Mouse (Mus musculus) embryonic fibroblast, embryonic 13.5 days (primary cell): ENCODE results near the gene Gm49333. TPM values are rescaled to one million over a fixed set of nuclear protein-coding genes. Genes with fewer than 3 reads are reported as not detected.

Experiments
- H3K27ac ChIP-seq: 2 replicates; pipeline ENCODE4 v1.5.1; 2012; ENCODE audit warnings: low read length, control low read depth, inconsistent platforms; ENCODE audit not compliant: insufficient read depth
- H3K4me1 ChIP-seq: 2 replicates; pipeline ENCODE4 v1.6.1; 2011; ENCODE audit warnings: low read length; ENCODE audit not compliant: control insufficient read depth, insufficient read depth
- H3K4me3 ChIP-seq: 2 replicates; pipeline ENCODE4 v1.5.1; 2011; ENCODE audit warnings: mild to moderate bottlenecking, control low read depth, low read length; ENCODE audit not compliant: insufficient read depth
- CTCF ChIP-seq: IDR thresholded peaks from 2 replicates; pipeline ENCODE4 v1.5.1; 2011; ENCODE audit warnings: mild to moderate bottlenecking, control low read depth, low read length, moderate library complexity, borderline replicate concordance; ENCODE audit not compliant: insufficient read depth
- POLR2A ChIP-seq: IDR thresholded peaks from 2 replicates; pipeline ENCODE4 v1.6.1; 2011; ENCODE audit warnings: low read depth, mild to moderate bottlenecking, control low read depth, low read length, moderate library complexity
- polyA plus RNA-seq: library from polyadenylated mRNA; stranded (reverse); fragments of >200 nt; gene quantifications from 2 replicates; pipeline ENCODE4 v1.2.4, GENCODE M21; 2011; ENCODE audit warnings: low read depth; ENCODE audit not compliant: missing spikeins, insufficient read length

Gm49333 gene
- polyA plus RNA-seq, 1 experiment = not detected

GRCm38 (mm10) chr16:20676702-20677101 is 65.3 kb downstream of the Gm49333 start:
- Histone ChIP-seq H3K4me1 (peaks cover 14% of the 10 kb centered on the region), H3K4me3 (no peak overlapping the region), H3K27ac (no peak overlapping the region)
- TF ChIP-seq POLR2A = no peak

DNA sequence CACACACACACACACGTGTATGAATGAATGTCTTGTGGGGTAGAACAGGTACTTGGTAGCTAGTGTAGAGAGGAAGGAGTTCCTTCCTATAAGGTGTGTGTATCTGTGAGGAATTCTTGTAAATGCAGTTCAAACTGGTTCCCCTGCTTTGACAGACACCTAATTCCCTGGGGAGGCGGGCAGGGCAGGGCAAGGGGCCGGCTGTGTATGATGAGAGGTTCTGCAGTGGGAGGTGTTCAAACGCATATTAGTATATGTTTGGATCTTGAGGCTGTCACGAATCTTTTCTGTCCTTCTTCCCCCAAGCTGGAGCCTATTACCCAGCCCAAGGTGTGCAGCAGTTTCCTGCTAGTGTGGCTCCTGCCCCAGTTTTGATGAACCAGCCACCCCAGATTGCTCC is 66.0 kb downstream of the Gm49333 start:
- H3K4me1 ChIP-seq = peaks cover 14% of the 10 kb centered on the region
- H3K27ac ChIP-seq = peak overlapping the region; percentile 23; the same call in 1 of the 2 replicates
- no peak overlapping the region for H3K4me3 ChIP-seq
- TF ChIP-seq CTCF (no peak), POLR2A (no peak)

DNA sequence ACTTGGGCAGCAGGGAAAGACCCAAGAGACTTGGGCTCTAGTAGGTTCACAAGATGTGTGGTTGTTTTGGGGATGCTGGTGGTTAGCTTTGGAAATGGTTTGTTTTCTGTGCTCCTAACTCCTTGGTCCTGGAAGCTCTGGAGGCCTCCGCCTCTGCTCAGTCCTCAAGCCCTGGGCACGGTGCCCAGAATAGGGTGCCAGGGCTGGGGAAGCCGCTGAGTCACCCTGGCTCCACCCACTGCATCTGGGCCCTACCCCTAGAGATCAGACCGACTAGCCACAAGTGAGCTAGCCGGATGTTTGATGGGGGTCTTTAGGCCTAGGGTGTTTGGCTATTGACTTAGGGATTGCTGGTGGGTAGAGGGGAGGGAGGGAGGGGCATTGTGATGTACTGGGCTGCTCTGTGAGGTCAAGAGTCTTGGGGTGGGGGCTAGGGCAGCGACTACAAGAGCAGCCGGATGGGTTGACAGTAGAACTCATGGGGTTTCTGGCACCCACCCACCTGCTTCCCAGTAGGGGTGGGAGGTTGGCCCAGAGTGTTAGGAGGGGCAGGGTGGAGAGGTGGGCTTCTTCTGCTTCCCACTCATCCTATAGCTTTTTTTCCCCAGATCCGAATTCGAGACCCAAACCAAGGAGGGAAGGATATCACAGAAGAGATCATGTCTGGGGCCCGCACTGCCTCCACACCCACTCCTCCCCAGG is 66.7 kb downstream of the Gm49333 start:
- Histone ChIP-seq H3K27ac (peak overlapping the region; percentile 23; the same call in 1 of the 2 replicates), H3K4me3 (no peak overlapping the region), H3K4me1 (peaks cover 14% of the 10 kb centered on the region)
- TF ChIP-seq CTCF (no peak), POLR2A (no peak)

- no peak overlapping the region for H3K4me3 ChIP-seq
- no peaks in the 10 kb centered on the region; the same call in 1 of the 2 replicates for H3K4me1 ChIP-seq
- H3K27ac ChIP-seq = no peak overlapping the region
- TF ChIP-seq POLR2A (no peak), CTCF (no peak)
Observed at GRCm38 (mm10) chr16:20690774-20691173, 79.4 kb downstream of the Gm49333 start.

DNA sequence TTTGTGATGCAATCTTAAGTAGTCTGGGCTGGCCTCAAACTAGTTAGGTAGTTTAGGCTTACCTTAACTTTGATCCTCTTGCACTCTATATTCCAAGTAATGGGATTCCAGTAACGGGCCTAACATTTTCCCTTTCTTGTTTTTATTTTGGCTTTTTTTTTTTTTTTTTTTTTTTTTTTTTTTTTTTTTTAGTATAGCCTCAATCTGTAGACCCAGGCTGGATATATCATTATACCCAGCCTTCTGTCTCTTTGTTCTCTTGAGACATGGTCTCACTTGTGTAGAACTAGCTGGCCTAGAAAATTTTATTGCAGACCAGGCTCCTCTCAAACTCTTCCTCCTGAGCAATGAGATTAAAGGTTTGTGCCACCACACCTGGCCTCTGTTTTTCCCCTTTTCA is 80.2 kb downstream of the Gm49333 start:
- Histone ChIP-seq H3K4me3 (no peak overlapping the region), H3K4me1 (no peaks in the 10 kb centered on the region; the same call in 1 of the 2 replicates), H3K27ac (no peak overlapping the region)
- TF ChIP-seq POLR2A (no peak), CTCF (no peak)

- H3K4me3 ChIP-seq = no peak overlapping the region
- H3K27ac ChIP-seq = no peak overlapping the region
- no peaks in the 10 kb centered on the region; the same call in 1 of the 2 replicates for H3K4me1 ChIP-seq
- TF ChIP-seq CTCF (no peak), POLR2A (no peak)
Observed at GRCm38 (mm10) chr16:20692241-20692965, 81.0 kb downstream of the Gm49333 start.

GRCm38 (mm10) chr16:20693111-20693701 is 81.8 kb downstream of the Gm49333 start, which contains the start of gene Fam131a:
Gene Fam131a (plus strand): TSS chr16:20693241.
- Histone ChIP-seq H3K4me1 (no peaks in the 10 kb centered on the region; the same call in 1 of the 2 replicates), H3K4me3 (peak within 1 kb of the TSS; percentile 19), H3K27ac (peak within 1 kb of the TSS; percentile 28; the same call in 1 of the 2 replicates)
- TF ChIP-seq CTCF = no peak
- peak; percentile 19 for TF ChIP-seq POLR2A

DNA sequence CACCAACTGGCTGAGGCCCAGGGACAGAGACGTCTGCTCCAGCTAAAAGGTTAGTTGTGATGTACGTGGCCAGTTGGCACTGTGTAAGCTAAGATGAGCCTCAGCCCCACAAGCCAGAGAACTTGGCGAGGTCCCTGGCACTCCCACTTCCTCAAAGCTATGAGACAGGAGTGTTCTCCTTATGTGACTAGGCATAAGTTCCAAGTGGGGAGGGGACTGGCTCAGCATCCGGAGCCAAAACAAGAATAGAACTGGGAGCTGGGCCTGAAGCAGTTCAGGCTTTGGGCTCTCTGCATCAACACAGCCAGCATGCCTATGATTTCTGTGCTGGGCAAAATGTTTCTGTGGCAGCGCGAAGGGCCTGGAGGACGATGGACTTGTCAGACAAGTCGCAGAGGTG is 83.4 kb downstream of the Gm49333 start:
- peak overlapping the region; percentile 45 for H3K27ac ChIP-seq
- TF ChIP-seq POLR2A (peak; percentile 45; the same call in 1 of the 2 replicates), CTCF (no peak)
- H3K4me1 ChIP-seq = no peaks in the 10 kb centered on the region; the same call in 1 of the 2 replicates
- H3K4me3 ChIP-seq = no peak overlapping the region

Other genes with a start within 250 kb of the Gm49333 start
- 74.8 and 76.8 TPM in 2 replicates for gene Abcc5, start 185.2 kb upstream of the Gm49333 start, polyA plus RNA-seq
- 53.8 and 61.5 TPM in 2 replicates for gene Eif2b5, start 112.8 kb upstream of the Gm49333 start, polyA plus RNA-seq
- gene Dvl3, start 94.6 kb upstream of the Gm49333 start, polyA plus RNA-seq = 51.4 and 57.3 TPM in 2 replicates
- gene Ap2m1, start 76.1 kb upstream of the Gm49333 start, polyA plus RNA-seq = 448 and 450 TPM in 2 replicates
- gene Abcf3, start 63.0 kb upstream of the Gm49333 start, polyA plus RNA-seq = 50.9 and 53.2 TPM in 2 replicates
- gene Vwa5b2, start 22.1 kb upstream of the Gm49333 start, polyA plus RNA-seq = not detected in 2 replicates
- 14.3 and 15.2 TPM in 2 replicates for gene Eef1akmt4, start within 50 bp of the Gm49333 start, polyA plus RNA-seq
- gene Alg3, start 125 bp downstream of the Gm49333 start, polyA plus RNA-seq = 31.4 and 34.6 TPM in 2 replicates
- 8.9 and 9.7 TPM in 2 replicates for gene Camk2n2, start 9.7 kb downstream of the Gm49333 start, polyA plus RNA-seq
- gene Ece2, start 18.2 kb downstream of the Gm49333 start, polyA plus RNA-seq = 11.4 and 17.2 TPM in 2 replicates
- 211 and 217 TPM in 2 replicates for gene Psmd2, start 40.0 kb downstream of the Gm49333 start, polyA plus RNA-seq
- gene Eif4g1, start 56.7 kb downstream of the Gm49333 start, polyA plus RNA-seq = 337 and 421 TPM in 2 replicates
- gene Fam131a, start 81.6 kb downstream of the Gm49333 start, polyA plus RNA-seq = 7.7 and 9.9 TPM in 2 replicates
- 36.5 and 38.8 TPM in 2 replicates for gene Polr2h, start 106.1 kb downstream of the Gm49333 start, polyA plus RNA-seq
- gene Clcn2, start 106.1 kb downstream of the Gm49333 start, polyA plus RNA-seq = 7.0 and 7.9 TPM in 2 replicates
- 3.8 and 7.3 TPM in 2 replicates for gene Chrd, start 121.5 kb downstream of the Gm49333 start, polyA plus RNA-seq
- gene Thpo, start 122.9 kb downstream of the Gm49333 start, polyA plus RNA-seq = 0.57 and 0.98 TPM in 2 replicates